Mouse (Mus musculus) layer of hippocampus, adult 11-12 months (tissue): ENCODE data around the gene Olfr1097.

Experiments used
- DNase-seq: peaks from one replicate; pipeline ENCODE4 v3.0.0; 2022; ENCODE audit warnings: low spot score

Olfr1097 gene

GRCm38 (mm10) chr2:86892116-86892515 is at the start of gene Olfr1097:
Gene Olfr1097, minus strand, starts transcription at chr2:86892216.
- no peak for DNase-seq

GRCm38 (mm10) chr2:86926557-86926956 is 34.5 kb upstream of the Olfr1097 start:
- DNase-seq = no peak

GRCm38 (mm10) chr2:86924445-86924844 is 32.4 kb upstream of the Olfr1097 start, which contains the start of gene Olfr1098:
Gene Olfr1098, minus strand, starts transcription at chr2:86924545.
- no peak for DNase-seq

GRCm38 (mm10) chr2:86905647-86906046 is 13.6 kb upstream of the Olfr1097 start:
- DNase-seq = no peak

GRCm38 (mm10) chr2:86874702-86875101 is 17.3 kb downstream of the Olfr1097 start, which contains the start of gene Gm13723:
Gene Gm13723, minus strand, starts transcription at chr2:86874802.
- no peak for DNase-seq

- no peak for DNase-seq
These were observed 40.4 kb downstream of the Olfr1097 start, which contains the start of gene Olfr1095 for GRCm38 (mm10) chr2:86851596-86851995. Gene Olfr1095, minus strand, starts transcription at chr2:86851696.
